Mouse (Mus musculus): Measurements from ENCODE around the gene Atf4.
A peak's percentile ranks its signal among the peaks of the same experiment; 100 is the strongest.

The Atf4 gene

DNA sequence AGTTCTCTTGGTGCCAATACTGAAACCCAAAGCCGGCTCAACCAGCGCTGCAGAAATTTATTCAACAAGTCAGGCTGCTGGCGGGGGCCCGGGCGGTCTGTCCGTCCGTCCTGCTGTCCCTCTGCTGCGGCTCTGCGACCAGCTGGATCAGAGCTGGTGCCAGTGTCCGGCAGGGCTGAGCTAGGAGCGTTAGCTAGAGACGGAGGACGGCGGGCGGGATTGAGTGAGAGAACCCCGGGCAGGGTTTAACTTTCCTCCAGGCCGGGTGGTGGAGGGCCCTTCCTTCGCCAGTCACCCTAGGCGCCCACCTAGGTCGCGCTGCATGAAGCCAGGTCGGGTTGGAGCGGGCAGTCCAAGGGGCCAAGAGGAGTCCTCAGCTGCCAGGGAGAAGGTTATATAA is 33.1 kb downstream of the Atf4 start:
- peak; percentile 76 to 77 for DNase-seq

GRCm38 (mm10) chr15:80289436-80289835 is 34.5 kb downstream of the Atf4 start:
- peak; percentile 82 to 87 for DNase-seq

DNA sequence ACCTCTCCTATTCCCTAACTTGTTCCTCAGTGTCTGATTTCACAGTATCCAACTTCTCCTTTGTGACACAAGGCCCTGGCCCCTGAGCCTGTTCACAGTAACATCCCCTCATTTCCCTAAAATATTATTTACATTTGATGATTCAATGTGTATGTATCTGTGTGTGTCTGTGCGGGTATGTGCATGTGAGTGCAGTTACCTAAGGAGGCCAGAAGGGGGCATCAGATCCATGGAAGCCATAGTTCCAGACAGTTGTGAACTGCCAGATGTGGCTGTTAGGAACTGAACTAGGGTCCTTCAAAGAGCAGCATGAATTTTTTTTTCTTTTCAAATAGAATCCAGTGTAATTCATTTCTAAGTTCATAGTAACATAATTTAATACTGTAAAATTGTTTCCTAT is 42.2 kb downstream of the Atf4 start:
- no peak for DNase-seq

DNA sequence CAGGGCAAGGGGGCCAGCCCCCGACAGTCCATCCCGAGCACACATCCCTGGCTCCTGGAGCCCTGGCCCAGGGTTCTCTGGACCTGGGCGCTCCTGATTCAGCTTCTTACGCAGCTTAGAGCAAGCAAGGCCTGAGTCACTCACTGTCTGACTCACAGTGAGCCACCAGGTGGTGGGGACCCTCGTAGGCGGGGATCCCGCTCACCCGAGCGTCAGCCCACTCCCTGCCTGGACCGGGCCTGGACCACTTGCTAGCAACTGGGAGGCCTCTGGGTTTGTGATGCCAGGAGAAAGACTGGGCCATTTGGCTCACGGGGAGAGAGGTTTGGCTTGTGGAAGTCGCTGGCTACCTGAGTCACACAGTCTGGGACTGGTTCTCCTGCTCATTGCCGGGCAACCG is 48.8 kb downstream of the Atf4 start:
- peak; percentile 55 to 57 for DNase-seq

- no peak for DNase-seq
Observed at GRCm38 (mm10) chr15:80304188-80304587, 49.2 kb downstream of the Atf4 start.

GRCm38 (mm10) chr15:80306146-80306545 is 51.2 kb downstream of the Atf4 start:
- no peak for DNase-seq

Measured in cerebellum, postnatal 25 days (tissue).